Mouse (Mus musculus): ENCODE measurements around the gene Mgat4e. TPM values are rescaled to one million over a fixed set of nuclear protein-coding genes. Genes with fewer than 3 reads are reported as not detected.

The Mgat4e gene
- polyA plus RNA-seq, 1 experiment from 2014 or later: not detected

DNA sequence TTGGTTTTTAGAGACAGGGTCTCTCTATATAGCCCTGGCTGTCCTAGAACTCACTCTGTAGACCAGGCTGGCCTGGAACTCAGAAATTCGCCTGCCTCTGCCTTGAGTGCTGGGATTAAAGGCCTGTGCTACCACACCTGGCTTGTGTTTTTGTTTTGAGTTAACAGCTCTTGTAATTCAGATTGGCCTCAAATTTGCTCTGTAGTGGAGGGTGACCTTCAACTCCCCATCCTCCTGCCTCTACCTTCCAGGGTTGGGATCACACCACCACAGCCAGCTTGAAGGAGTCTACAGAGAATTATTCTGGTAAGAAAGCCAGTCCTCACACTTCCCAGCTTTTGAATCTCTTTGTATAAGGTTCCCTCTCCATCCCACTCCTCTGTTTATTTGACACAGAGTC, 48.6 kb downstream of the Mgat4e start:
- no peak overlapping the region for H3K9ac ChIP-seq
- H3K4me3 ChIP-seq (replicated peaks): no peak overlapping the region
- 100% methylated on average over 1 of the region's 1 CpGs for WGBS
- H3K9me3 ChIP-seq (replicated peaks): no peaks in the 10 kb centered on the region
- peaks cover 5% of the 10 kb centered on the region for H3K4me1 ChIP-seq
- no peak overlapping the region for H3K4me2 ChIP-seq
- no peaks in the 10 kb centered on the region for H3K27me3 ChIP-seq
- ATAC-seq (replicated peaks; ENCODE audit: low FRiP score): no peak
- H3K36me3 ChIP-seq: peaks cover 39% of the 10 kb centered on the region
- H3K27ac ChIP-seq: no peak overlapping the region

DNA sequence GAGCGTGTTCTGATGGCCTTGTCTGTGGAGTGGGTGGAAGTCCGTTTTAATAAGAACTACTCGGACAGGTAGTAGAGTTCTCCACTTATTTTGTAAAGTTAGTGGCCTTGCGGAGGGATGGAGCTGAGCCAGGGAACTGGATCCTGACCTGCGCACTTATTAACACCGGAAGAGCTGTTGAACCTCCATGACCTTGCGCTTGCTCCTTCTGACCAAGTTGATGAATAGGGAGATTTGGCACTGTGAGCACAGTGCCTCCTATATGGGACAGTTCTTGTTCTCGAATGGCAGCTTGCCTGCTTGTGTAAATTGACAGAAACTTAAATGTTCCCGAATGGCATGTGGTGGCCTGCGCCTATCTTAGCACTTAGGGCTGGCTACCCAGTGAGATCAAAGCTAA, 53.5 kb downstream of the Mgat4e start:
- ATAC-seq (replicated peaks; ENCODE audit: low FRiP score): no peak
- 82% methylated on average over 10 of the region's 10 CpGs for WGBS
- peaks cover 17% of the 10 kb centered on the region for H3K36me3 ChIP-seq
- peak overlapping the region; percentile 75 for H3K4me2 ChIP-seq
- H3K9me3 ChIP-seq (replicated peaks): no peaks in the 10 kb centered on the region
- no peaks in the 10 kb centered on the region for H3K27me3 ChIP-seq
- H3K4me3 ChIP-seq (replicated peaks): peak overlapping the region; percentile 65
- H3K9ac ChIP-seq: no peak overlapping the region
- H3K27ac ChIP-seq: no peak overlapping the region
- peaks cover 19% of the 10 kb centered on the region for H3K4me1 ChIP-seq

- H3K4me3 ChIP-seq (replicated peaks): peak overlapping the region; percentile 65
- peaks cover 19% of the 10 kb centered on the region for H3K4me1 ChIP-seq
- H3K9ac ChIP-seq: peak overlapping the region; percentile 56
- no peaks in the 10 kb centered on the region for H3K27me3 ChIP-seq
- no peak for ATAC-seq (replicated peaks; ENCODE audit: low FRiP score)
- peaks cover 20% of the 10 kb centered on the region for H3K36me3 ChIP-seq
- no peaks in the 10 kb centered on the region for H3K9me3 ChIP-seq (replicated peaks)
- WGBS: 19% methylated on average over 5 of the region's 5 CpGs
- H3K4me2 ChIP-seq: peak overlapping the region; percentile 75
- peak overlapping the region; percentile 94 for H3K27ac ChIP-seq
Measured at GRCm38 (mm10) chr1:134495216-134495539, 54.3 kb downstream of the Mgat4e start.

- peak within 1 kb of the TSS; percentile 56 for H3K9ac ChIP-seq
- H3K27me3 ChIP-seq: no peaks in the 10 kb centered on the region
- 0% methylated on average over 58 of the region's 58 CpGs for WGBS
- H3K4me3 ChIP-seq (replicated peaks): peak within 1 kb of the TSS; percentile 65
- H3K4me2 ChIP-seq: peak within 1 kb of the TSS; percentile 75
- H3K9me3 ChIP-seq (replicated peaks): no peaks in the 10 kb centered on the region
- peak within 1 kb of the TSS; percentile 94 for H3K27ac ChIP-seq
- ATAC-seq (replicated peaks; ENCODE audit: low FRiP score): peak; percentile 99
- peaks cover 19% of the 10 kb centered on the region for H3K4me1 ChIP-seq
- peaks cover 22% of the 10 kb centered on the region for H3K36me3 ChIP-seq
Measured at GRCm38 (mm10) chr1:134494428-134495215, 54.9 kb downstream of the Mgat4e start, which contains the start of gene Rabif. TSS of gene Rabif (plus strand) at chr1:134494648.

GRCm38 (mm10) chr1:134493956-134494355, 55.5 kb downstream of the Mgat4e start:
- Histone ChIP-seq H3K4me3 (replicated peaks) (peak overlapping the region; percentile 65), H3K36me3 (peaks cover 28% of the 10 kb centered on the region), H3K4me1 (peaks cover 19% of the 10 kb centered on the region), H3K27ac (peak overlapping the region; percentile 94), H3K27me3 (no peaks in the 10 kb centered on the region), H3K9ac (peak overlapping the region; percentile 56), H3K9me3 (replicated peaks) (no peaks in the 10 kb centered on the region), H3K4me2 (peak overlapping the region; percentile 75)
- ATAC-seq (replicated peaks; ENCODE audit: low FRiP score): no peak
- WGBS: 22% methylated on average over 5 of the region's 5 CpGs

GRCm38 (mm10) chr1:134493496-134493895, 56.0 kb downstream of the Mgat4e start:
- WGBS: 69% methylated on average over 2 of the region's 2 CpGs
- peak overlapping the region; percentile 65; the same call in 1 of the 2 replicates for H3K4me3 ChIP-seq (replicated peaks)
- H3K27me3 ChIP-seq: no peaks in the 10 kb centered on the region
- ATAC-seq (replicated peaks; ENCODE audit: low FRiP score): no peak
- peaks cover 33% of the 10 kb centered on the region for H3K36me3 ChIP-seq
- peak overlapping the region; percentile 94; the same call in 1 of the 2 replicates for H3K27ac ChIP-seq
- peak overlapping the region; percentile 75; the same call in 1 of the 2 replicates for H3K4me2 ChIP-seq
- no peak overlapping the region for H3K9ac ChIP-seq
- peaks cover 19% of the 10 kb centered on the region for H3K4me1 ChIP-seq
- no peaks in the 10 kb centered on the region for H3K9me3 ChIP-seq (replicated peaks)

- Histone ChIP-seq H3K9me3 (replicated peaks) (no peaks in the 10 kb centered on the region), H3K27ac (no peak overlapping the region), H3K4me3 (replicated peaks) (no peak overlapping the region), H3K27me3 (no peaks in the 10 kb centered on the region), H3K36me3 (peaks cover 44% of the 10 kb centered on the region), H3K4me2 (no peak overlapping the region), H3K9ac (no peak overlapping the region), H3K4me1 (peaks cover 19% of the 10 kb centered on the region)
- WGBS: 82% methylated on average over 7 of the region's 7 CpGs
- no peak for ATAC-seq (replicated peaks; ENCODE audit: low FRiP score)
Measured at GRCm38 (mm10) chr1:134492276-134492675, 57.2 kb downstream of the Mgat4e start.

Other genes with a start within 250 kb of the Mgat4e start
- gene Ppfia4, start 216.8 kb downstream of the Mgat4e start, polyA plus RNA-seq (2015; fragmentation: Nextera tagmentation; extraction: Ambion mirVana): 2.9 and 3.0 TPM in 2 replicates
- gene Tmem183a, start 187.7 kb downstream of the Mgat4e start, polyA plus RNA-seq (2015; fragmentation: Nextera tagmentation; extraction: Ambion mirVana): 79.0 and 80.9 TPM in 2 replicates
- 0.09 TPM in 1 of 2 replicates, not detected in the other for gene 4933406M09Rik, start 163.7 kb downstream of the Mgat4e start, polyA plus RNA-seq (2015; fragmentation: Nextera tagmentation; extraction: Ambion mirVana)
- 35.6 and 38.1 TPM in 2 replicates for gene Cyb5r1, start 144.1 kb downstream of the Mgat4e start, polyA plus RNA-seq (2015; fragmentation: Nextera tagmentation; extraction: Ambion mirVana)
- gene Adipor1, start 134.3 kb downstream of the Mgat4e start, polyA plus RNA-seq (2015; fragmentation: Nextera tagmentation; extraction: Ambion mirVana): 88.0 and 91.1 TPM in 2 replicates
- 31.3 and 32.6 TPM in 2 replicates for gene Klhl12, start 94.2 kb downstream of the Mgat4e start, polyA plus RNA-seq (2015; fragmentation: Nextera tagmentation; extraction: Ambion mirVana)
- gene Rabif, start 55.0 kb downstream of the Mgat4e start, polyA plus RNA-seq (2015; fragmentation: Nextera tagmentation; extraction: Ambion mirVana): 43.6 and 44.3 TPM in 2 replicates
- gene Kdm5b, start 10.5 kb upstream of the Mgat4e start, polyA plus RNA-seq (2015; fragmentation: Nextera tagmentation; extraction: Ambion mirVana): 54.2 and 56.2 TPM in 2 replicates
- 0.78 and 1.5 TPM in 2 replicates for gene Syt2, start 97.0 kb upstream of the Mgat4e start, polyA plus RNA-seq (2015; fragmentation: Nextera tagmentation; extraction: Ambion mirVana)

All from kidney, embryonic 15.5 days (tissue).